8 mouse cellular contexts compared by ENCODE assay signal in genomic region chr4:108030888-108031501, GRCm38 (mm10).
DNase-seq lines count a peak whose midpoint lies in the region; ATAC-seq lines count a peak whose summit lies in the region.

No protein-coding gene starts in this region.

- H3K4me1 ChIP-seq in heart, embryonic 12.5 days (replicated peaks), result peaks cover 24% of the 10 kb centered on the region
- peaks cover 10% of the 10 kb centered on the region; the same call in 1 of the 2 replicates for H3K4me1 ChIP-seq in hindbrain, embryonic 16.5 days (ENCODE audit: control insufficient read depth, insufficient read depth, low read depth, low read length)
- H3K4me1 ChIP-seq in midbrain, embryonic 14.5 days (ENCODE audit: control insufficient read depth, insufficient read depth, low read length), result no peaks in the 10 kb centered on the region

- H3K27ac ChIP-seq in heart, embryonic 12.5 days (ENCODE audit: poor library complexity, severe bottlenecking), result no peak overlapping the region
- no peak overlapping the region for H3K27ac ChIP-seq in hindbrain, embryonic 16.5 days (ENCODE audit: low read depth, low read length)
- H3K27ac ChIP-seq in midbrain, embryonic 14.5 days (replicated peaks; ENCODE audit: low read depth, low read length), result no peak overlapping the region

- no peaks in the 10 kb centered on the region for H3K36me3 ChIP-seq in heart, embryonic 12.5 days
- H3K36me3 ChIP-seq in hindbrain, embryonic 16.5 days (ENCODE audit: control insufficient read depth, insufficient read depth, low read length), result no peaks in the 10 kb centered on the region
- no peaks in the 10 kb centered on the region for H3K36me3 ChIP-seq in midbrain, embryonic 14.5 days (ENCODE audit: control insufficient read depth, insufficient read depth, low read length)

- H3K4me2 ChIP-seq in heart, embryonic 12.5 days, result peak overlapping the region; percentile 96
- peak overlapping the region; percentile 98 for H3K4me2 ChIP-seq in hindbrain, embryonic 16.5 days (ENCODE audit: low read length)
- peak overlapping the region; percentile 99 for H3K4me2 ChIP-seq in midbrain, embryonic 14.5 days (ENCODE audit: low read length)

- H3K4me3 ChIP-seq in heart, embryonic 12.5 days, result peak overlapping the region; percentile 67
- H3K4me3 ChIP-seq in hindbrain, embryonic 16.5 days (ENCODE audit: low read length), result peak overlapping the region; percentile 61
- H3K4me3 ChIP-seq in midbrain, embryonic 14.5 days (replicated peaks; ENCODE audit: low read depth, low read length), result peak overlapping the region; percentile 52

- peaks cover 71% of the 10 kb centered on the region for H3K27me3 ChIP-seq in heart, embryonic 12.5 days (replicated peaks)
- H3K27me3 ChIP-seq in hindbrain, embryonic 16.5 days (replicated peaks; ENCODE audit: control insufficient read depth, insufficient read depth, low read length), result peaks cover 27% of the 10 kb centered on the region
- H3K27me3 ChIP-seq in midbrain, embryonic 14.5 days (ENCODE audit: control insufficient read depth, insufficient read depth, low read length), result peaks cover 37% of the 10 kb centered on the region

- ATAC-seq in heart, embryonic 12.5 days (ENCODE audit: insufficient number of reproducible peaks, low FRiP score), result no peak
- peak; percentile 29; the same call in 1 of the 2 replicates for ATAC-seq in hindbrain, embryonic 16.5 days
- no peak; the same call in 1 of the 2 replicates for ATAC-seq in midbrain, embryonic 14.5 days (ENCODE audit: low FRiP score, low TSS enrichment)
- ATAC-seq in erythroid progenitor cell, adult 5-6 weeks (replicated peaks; ENCODE audit: low FRiP score, poor library complexity, severe bottlenecking), result no peak

- H3K9me3 ChIP-seq in heart, embryonic 12.5 days (replicated peaks), result no peaks in the 10 kb centered on the region
- no peaks in the 10 kb centered on the region for H3K9me3 ChIP-seq in hindbrain, embryonic 16.5 days (ENCODE audit: control insufficient read depth, low read length)
- H3K9me3 ChIP-seq in midbrain, embryonic 14.5 days (ENCODE audit: control insufficient read depth, low read length), result no peaks in the 10 kb centered on the region

- 5% methylated on average over 22 of the region's 22 CpGs for WGBS in heart, embryonic 12.5 days
- 2% methylated on average over 22 of the region's 22 CpGs for WGBS in hindbrain, embryonic 16.5 days
- WGBS in midbrain, embryonic 14.5 days, result 3% methylated on average over 22 of the region's 22 CpGs

- peak overlapping the region; percentile 51; the same call in 1 of the 2 replicates for H3K9ac ChIP-seq in heart, embryonic 12.5 days
- peak overlapping the region; percentile 58 for H3K9ac ChIP-seq in hindbrain, embryonic 16.5 days (ENCODE audit: low read depth, low read length)
- peak overlapping the region; percentile 55 for H3K9ac ChIP-seq in midbrain, embryonic 14.5 days (replicated peaks; ENCODE audit: low read length)

- DNase-seq in heart, adult 11 months, result no peak
- peak; percentile 19 for DNase-seq in Muller cell, postnatal 12 days (ENCODE audit: inconsistent ontology term)
- peak; percentile 57 for DNase-seq in midbrain, embryonic 14.5 days
- no peak for DNase-seq in adrenal gland, adult 8-10 months
- DNase-seq in right cerebral cortex, postnatal 25 days, result no peak

Comparison
In these comparisons a context has a peak if more than half of its experiments do, and no peak if none do; other contexts are left out.
1. DNase-seq: peak in Muller cell, postnatal 12 days (single experiment) and midbrain, embryonic 14.5 days (single experiment); none in heart, adult 11 months (single experiment), adrenal gland, adult 8-10 months (single experiment) and right cerebral cortex, postnatal 25 days (single experiment).
2. Peak in every context shown above with its lines, with median percentiles within 50 percentile points of each other: H3K4me2 ChIP-seq, H3K4me3 ChIP-seq and H3K9ac ChIP-seq.